Mouse (Mus musculus) embryonic stem cell, embryonic (primary cell): ENCODE data around the gene Slc25a20.

Source experiments
- CTCF ChIA-PET, 4 experiments: fragments of 300-600 bp in 2 of 4; fragments of 350-600 bp in 2 of 4; sonication (Branson Sonifier 250); formaldehyde crosslinking; loops; one replicate each; lab custom pipeline; 2022; ENCODE audit warnings: inconsistent platforms in 2 of 4; lab: Charles Lee
- POLR2A ChIA-PET, 4 experiments: fragments of 300-600 bp in 2 of 4; fragments of 350-600 bp in 2 of 4; sonication (Branson Sonifier 250); formaldehyde crosslinking; loops; one replicate each; lab custom pipeline; 2022; ENCODE audit warnings: antibody characterized with exemption in 4 of 4, inconsistent platforms in 1 of 4; lab: Charles Lee

Slc25a20 gene

DNA sequence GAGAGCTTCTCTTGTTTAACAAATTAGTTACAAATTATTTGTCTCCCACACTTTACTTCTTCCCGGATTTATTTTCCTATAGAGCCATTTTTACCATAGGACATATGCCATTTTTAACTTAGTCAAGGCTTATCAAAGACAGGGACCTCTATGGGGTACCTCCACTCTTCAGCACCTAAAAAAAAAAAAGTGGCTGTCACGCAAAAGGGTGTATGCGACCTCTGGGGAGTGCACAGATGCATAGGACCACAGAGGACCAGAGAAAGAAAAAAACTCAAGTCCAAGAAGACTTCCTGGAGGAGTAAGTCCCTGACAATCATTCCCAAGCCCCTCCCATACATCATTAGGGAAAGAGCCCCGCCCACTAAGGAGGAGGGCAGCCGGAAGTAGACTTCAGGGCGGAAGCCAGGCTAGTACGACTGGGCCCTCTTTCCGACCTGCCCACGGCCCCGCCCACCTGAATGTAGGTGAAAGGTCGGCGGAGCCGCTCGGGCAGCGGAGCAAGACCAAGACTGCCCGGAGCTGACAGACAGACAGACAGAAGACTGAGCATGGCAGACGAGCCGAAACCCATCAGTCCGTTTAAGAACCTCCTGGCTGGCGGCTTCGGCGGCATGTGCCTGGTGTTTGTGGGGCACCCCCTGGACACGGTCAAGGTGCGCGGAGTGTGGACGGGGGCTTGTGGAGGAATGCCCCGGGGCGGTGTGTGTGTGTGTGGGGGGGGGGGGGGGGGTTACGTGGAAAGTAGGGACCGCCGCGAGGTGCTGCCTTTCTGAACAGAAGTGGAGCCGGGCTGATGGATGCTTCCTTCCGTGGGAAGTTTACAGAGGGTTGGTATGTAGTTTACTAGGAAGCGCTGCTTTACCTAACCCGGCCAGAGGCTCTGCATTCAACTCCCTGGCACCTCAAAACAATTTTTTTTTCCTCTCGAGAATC, at the start of gene Slc25a20:
TSS of gene Slc25a20 (plus strand) at position 412 of the 936 bp plus-strand sequence.
- POLR2A ChIA-PET = interaction anchor here in 3 of 4 experiments (0.6 to 3.5 kb wide), 17 partner anchors 8 to 270 kb away, joined by 3 to 23 read pairs (median 4); partner anchors contain the start of genes Arih2 (in 3 of the 3), Wdr6 (in 2 of the 3), 1700102P08Rik (in 1 of the 3) and Dalrd3 (in 1 of the 3)
- CTCF ChIA-PET = interaction anchor here in 2 of 4 experiments (1.1 to 1.5 kb wide), 4 partner anchors 11 to 158 kb away, joined by 3 to 4 read pairs (median 4); no protein-coding TSS in a partner anchor

GRCm38 (mm10) chr9:108617301-108617700, 44.6 kb upstream of the Slc25a20 start:
- CTCF ChIA-PET = no interaction called here
- POLR2A ChIA-PET = interaction anchor here in 3 of 4 experiments (0.7 to 1.4 kb wide), 3 partner anchors 18 to 59 kb away, joined by 3 read pairs; partner anchors contain the start of gene Arih2 (in 1 of the 3)

DNA sequence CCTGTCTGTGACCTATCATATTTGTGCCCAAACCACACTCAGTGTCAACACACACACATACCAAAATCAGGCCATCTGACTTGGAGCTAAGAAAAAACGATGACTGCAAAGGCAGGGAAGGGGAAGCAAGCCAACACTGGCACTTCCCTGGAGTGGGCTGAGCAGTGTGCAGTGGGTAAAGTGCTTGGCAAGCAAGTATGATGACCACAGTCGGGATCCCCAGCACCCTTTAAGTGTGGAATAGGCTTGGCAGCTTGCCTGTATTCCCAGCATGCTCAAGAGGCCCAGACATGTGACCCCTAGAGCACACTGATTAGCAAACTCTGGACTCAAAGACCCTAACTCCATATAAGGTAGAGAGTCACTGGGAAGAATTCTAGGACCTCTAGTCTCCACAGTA, 35.4 kb upstream of the Slc25a20 start:
- CTCF ChIA-PET = no interaction called here
- POLR2A ChIA-PET = interaction anchor here in 2 of 4 experiments (0.5 to 1.3 kb wide), 6 partner anchors 14 to 108 kb away, joined by 3 to 4 read pairs (median 3); partner anchors contain the start of genes Arih2 (in 1 of the 2) and Wdr6 (in 1 of the 2)

- POLR2A ChIA-PET = interaction anchor here in 2 of 4 experiments (0.6 to 1.0 kb wide), 4 partner anchors 11 to 60 kb away, joined by 3 read pairs; no protein-coding TSS in a partner anchor
- CTCF ChIA-PET = no interaction called here
These were observed 33.7 kb upstream of the Slc25a20 start for GRCm38 (mm10) chr9:108628141-108628540.

DNA sequence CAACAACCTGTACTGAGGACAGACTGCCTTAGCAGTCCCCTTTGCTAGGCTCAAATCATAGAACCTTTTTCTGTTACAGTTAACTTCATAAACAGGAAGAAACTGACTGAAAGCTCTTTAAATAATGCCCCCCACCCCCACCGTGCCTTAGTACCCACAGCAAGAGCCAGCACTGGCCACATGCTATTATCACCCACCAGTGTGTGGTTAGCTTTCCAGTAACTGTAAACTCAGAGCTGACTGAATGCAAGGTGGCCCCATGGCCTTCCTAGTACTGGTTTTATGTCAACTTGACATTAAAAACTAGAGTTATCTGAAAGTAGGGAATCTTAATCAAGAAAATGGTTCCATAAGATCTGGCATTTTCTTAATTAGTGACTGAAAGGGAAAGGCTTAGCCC, 31.2 kb upstream of the Slc25a20 start:
- ChIA-PET CTCF (interaction anchor here in 1 of 4 experiments (0.6 to 0.8 kb wide), 3 partner anchors 8 to 77 kb away, joined by 3 to 19 read pairs (median 11); no protein-coding TSS in a partner anchor), POLR2A (interaction anchor here in 2 of 4 experiments (0.7 to 4.0 kb wide), 12 partner anchors 9 to 237 kb away, joined by 3 to 34 read pairs (median 4); partner anchors contain the start of gene 1700102P08Rik (in 1 of the 2))

DNA sequence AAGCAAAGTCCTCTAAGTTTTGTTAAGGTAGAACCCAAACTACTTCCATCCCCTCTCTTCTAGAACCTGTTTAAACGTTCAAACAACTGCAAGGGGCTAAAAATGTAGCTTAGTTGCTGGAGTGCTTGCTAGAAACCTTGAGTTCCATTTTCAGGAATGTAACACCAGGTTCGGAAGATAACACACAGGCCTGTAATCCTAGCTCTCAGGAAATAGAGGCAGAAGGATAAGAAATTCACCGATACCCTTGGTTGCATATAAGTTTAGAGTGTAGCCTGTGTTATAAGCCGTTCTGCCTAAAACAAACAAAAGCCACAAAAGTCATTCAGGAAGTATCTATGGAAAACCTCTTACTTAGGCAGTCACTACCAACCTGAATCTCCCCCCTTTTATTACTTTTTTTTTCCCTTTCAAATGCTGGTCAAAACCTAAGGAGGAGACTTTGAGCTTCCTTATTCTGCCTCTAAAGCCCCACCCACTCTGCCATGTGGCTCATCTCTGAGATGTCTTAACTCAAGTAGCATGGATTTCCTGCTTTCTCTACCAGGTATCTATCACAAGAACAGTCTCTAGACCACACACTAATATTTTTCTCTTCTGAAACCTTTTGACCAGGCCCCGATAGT, 30.1 kb upstream of the Slc25a20 start:
- ChIA-PET CTCF (interaction anchor here in 1 of 4 experiments (0.9 kb wide), 1 partner anchor 58 kb away, joined by 3 read pairs; no protein-coding TSS in a partner anchor), POLR2A (interaction anchor here (0.5 to 4.0 kb wide), 17 partner anchors 8 to 680 kb away, joined by 3 to 34 read pairs (median 3); partner anchors contain the start of genes Impdh2 (in 2 of the 4), Arih2 (in 1 of the 4) and Wdr6 (in 1 of the 4))

GRCm38 (mm10) chr9:108632375-108632774, 29.5 kb upstream of the Slc25a20 start:
- ChIA-PET POLR2A (interaction anchor here in 3 of 4 experiments (0.7 to 4.0 kb wide), 6 partner anchors 13 to 72 kb away, joined by 3 to 34 read pairs (median 4); partner anchors contain the start of genes Arih2 (in 1 of the 3) and Impdh2 (in 1 of the 3)), CTCF (interaction anchor here in 1 of 4 experiments (0.9 kb wide), 1 partner anchor 59 kb away, joined by 3 read pairs; no protein-coding TSS in a partner anchor)

- POLR2A ChIA-PET = interaction anchor here in 3 of 4 experiments (0.6 to 7.5 kb wide), 6 partner anchors 12 to 349 kb away, joined by 3 to 63 read pairs (median 4); partner anchors contain the start of gene Arih2 (in 1 of the 3)
- CTCF ChIA-PET = interaction anchor here in 1 of 4 experiments (0.5 to 0.6 kb wide), 2 partner anchors 36 to 129 kb away, joined by 3 to 4 read pairs; no protein-coding TSS in a partner anchor
These were observed 28.0 kb upstream of the Slc25a20 start for GRCm38 (mm10) chr9:108633846-108634245.

DNA sequence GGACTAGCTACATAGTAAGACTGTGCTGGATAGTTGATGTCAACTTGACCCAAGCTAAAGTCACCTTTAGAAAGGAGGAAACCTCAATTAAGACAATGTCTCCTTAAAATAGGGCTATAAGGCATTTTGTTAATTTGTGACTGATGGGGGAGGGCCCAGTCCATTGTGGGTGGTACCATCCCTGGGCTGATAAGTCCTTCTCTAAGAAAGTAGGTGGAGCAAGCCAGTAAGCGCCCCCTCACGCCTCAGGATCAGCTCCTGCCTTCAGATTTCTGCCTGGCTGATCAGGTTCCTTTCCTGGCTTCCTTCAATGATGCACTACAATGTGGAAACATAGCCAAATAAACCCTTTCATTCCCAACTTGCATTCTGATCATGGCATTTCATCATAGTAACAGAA, 26.5 kb upstream of the Slc25a20 start:
- ChIA-PET CTCF (interaction anchor here in 1 of 4 experiments (1.2 kb wide), 1 partner anchor 62 kb away, joined by 3 read pairs; no protein-coding TSS in a partner anchor), POLR2A (interaction anchor here in 3 of 4 experiments (0.6 to 7.5 kb wide), 9 partner anchors 10 to 99 kb away, joined by 3 to 63 read pairs (median 4); partner anchors contain the start of genes Arih2 (in 2 of the 3) and Wdr6 (in 1 of the 3))

- POLR2A ChIA-PET = interaction anchor here in 2 of 4 experiments (0.9 to 7.5 kb wide), 12 partner anchors 7 to 61 kb away, joined by 3 to 63 read pairs (median 4); partner anchors contain the start of genes Arih2 (in 1 of the 2) and Wdr6 (in 1 of the 2)
- CTCF ChIA-PET = no interaction called here
These were observed 22.1 kb upstream of the Slc25a20 start for GRCm38 (mm10) chr9:108639825-108640224.

GRCm38 (mm10) chr9:108648166-108648565, 13.7 kb upstream of the Slc25a20 start:
- POLR2A ChIA-PET = interaction anchor here (0.6 to 7.4 kb wide), 50 partner anchors 8 to 309 kb away, joined by 3 to 65 read pairs (median 4); partner anchors contain the start of genes Dalrd3 (in 2 of the 4), Usp19 (in 2 of the 4), Gpx1 (in 1 of the 4) and Impdh2 (in 1 of the 4)

DNA sequence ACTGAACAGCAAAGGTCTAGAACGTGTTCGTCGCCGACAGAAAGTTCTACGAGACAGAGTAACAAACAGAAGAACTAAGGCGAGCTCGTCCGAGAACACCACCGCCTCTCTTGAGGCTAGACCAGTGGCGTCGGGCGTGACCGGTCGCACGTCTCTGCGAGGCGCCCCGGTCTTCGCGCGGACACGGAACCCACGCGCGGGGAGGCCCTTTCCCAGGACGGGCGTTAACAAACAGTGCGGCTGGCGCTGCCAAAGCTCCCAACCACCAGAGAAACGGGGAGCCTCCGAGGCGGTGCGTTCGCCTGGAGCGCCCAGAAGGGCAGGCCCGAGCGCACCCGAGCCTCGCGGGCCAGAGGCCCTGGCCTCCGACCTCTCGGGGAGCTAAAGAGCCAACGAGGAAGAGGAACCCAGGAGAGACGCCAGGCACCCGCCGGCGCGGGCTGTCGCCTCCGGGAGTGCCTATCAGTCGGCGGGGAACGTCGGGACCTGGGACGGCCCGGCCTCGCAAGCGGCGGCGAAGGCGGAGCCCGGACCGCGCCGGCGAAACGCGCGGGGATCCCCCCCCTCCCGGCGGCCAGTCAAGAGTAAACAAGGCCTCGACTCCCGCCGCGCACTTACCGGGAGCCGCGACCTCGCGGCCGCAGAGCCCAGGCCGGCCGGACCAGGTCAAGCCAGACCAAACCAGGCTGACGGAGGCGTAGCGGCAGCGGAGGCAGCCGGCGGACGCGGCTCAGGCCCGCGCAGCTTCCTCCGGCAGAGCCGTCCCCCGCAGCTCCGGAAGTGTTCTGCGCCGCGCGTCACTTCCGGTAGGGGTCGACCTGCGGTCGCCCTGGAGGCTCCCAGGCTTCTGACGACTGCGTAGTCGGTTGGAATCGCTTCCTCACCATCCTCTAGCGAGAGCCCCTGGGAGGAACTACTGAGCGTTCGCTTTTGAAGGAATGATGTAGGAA, 13.0 kb upstream of the Slc25a20 start, which contains the start of gene Arih2:
TSS of gene Arih2 (minus strand) at position 776 of the 950 bp plus-strand sequence.
- CTCF ChIA-PET = interaction anchor here in 3 of 4 experiments (0.5 to 1.0 kb wide), 5 partner anchors 21 to 382 kb away, joined by 3 to 7 read pairs (median 3); no protein-coding TSS in a partner anchor
- POLR2A ChIA-PET = interaction anchor here (0.5 to 7.4 kb wide), 59 partner anchors 8 to 310 kb away, joined by 3 to 65 read pairs (median 4); partner anchors contain the start of genes Dalrd3 (in 2 of the 4), Ndufaf3 (in 2 of the 4), Slc25a20 (in 2 of the 4) and Usp19 (in 2 of the 4)

More at GRCm38 (mm10) chr9:108648166-108648565, 13.7 kb upstream of the Slc25a20 start:
- CTCF ChIA-PET = interaction anchor here in 2 of 4 experiments (0.6 to 0.7 kb wide), 2 partner anchors 199 to 382 kb away, joined by 3 to 7 read pairs; no protein-coding TSS in a partner anchor

GRCm38 (mm10) chr9:108649561-108650440, 12.1 kb upstream of the Slc25a20 start:
- ChIA-PET CTCF (interaction anchor here in 2 of 4 experiments (0.5 to 1.0 kb wide), 3 partner anchors 20 to 76 kb away, joined by 3 to 5 read pairs (median 3); no protein-coding TSS in a partner anchor), POLR2A (interaction anchor here in 3 of 4 experiments (0.6 to 7.4 kb wide), 33 partner anchors 7 to 311 kb away, joined by 3 to 65 read pairs (median 4); partner anchors contain the start of genes Dalrd3 (in 2 of the 3), Ndufaf3 (in 2 of the 3), Gpx1 (in 1 of the 3) and Impdh2 (in 1 of the 3))
